Mouse (Mus musculus): ENCODE measurements around the gene Cxcr4. TPM values are rescaled to one million over a fixed set of nuclear protein-coding genes. Genes with fewer than 3 reads are reported as not detected.

The Cxcr4 gene
- 10 to 100 TPM in 1 of 2 experiments, 1 to 10 TPM in 1; 7.4 to 16.6 TPM for polyA plus RNA-seq (2017; shearing (Covaris generic))

GRCm38 (mm10) chr1:128592211-128592741 lies at the start of gene Cxcr4:
Gene Cxcr4 (minus strand): TSS chr1:128592293.
- peak; percentile 70 for ATAC-seq

GRCm38 (mm10) chr1:128639707-128640107 lies 47.6 kb upstream of the Cxcr4 start:
- no peak for ATAC-seq

GRCm38 (mm10) chr1:128637230-128637740 lies 45.2 kb upstream of the Cxcr4 start:
- ATAC-seq: no peak

GRCm38 (mm10) chr1:128636258-128637229 lies 44.5 kb upstream of the Cxcr4 start:
- ATAC-seq: no peak

GRCm38 (mm10) chr1:128633711-128634379 lies 41.8 kb upstream of the Cxcr4 start:
- no peak for ATAC-seq

- ATAC-seq: no peak
Observed at GRCm38 (mm10) chr1:128632522-128632921, 40.4 kb upstream of the Cxcr4 start.

- ATAC-seq: no peak
Observed at GRCm38 (mm10) chr1:128626144-128626678, 34.1 kb upstream of the Cxcr4 start.

- ATAC-seq: no peak
Observed at GRCm38 (mm10) chr1:128623594-128623887, 31.4 kb upstream of the Cxcr4 start.

- no peak for ATAC-seq
Observed at GRCm38 (mm10) chr1:128622867-128623593, 30.9 kb upstream of the Cxcr4 start.

- ATAC-seq: no peak
Observed at GRCm38 (mm10) chr1:128617654-128618310, 25.7 kb upstream of the Cxcr4 start.

- ATAC-seq: no peak
Observed at GRCm38 (mm10) chr1:128616586-128616985, 24.5 kb upstream of the Cxcr4 start.

- peak; percentile 30 for ATAC-seq
Observed at GRCm38 (mm10) chr1:128615459-128615806, 23.3 kb upstream of the Cxcr4 start.

GRCm38 (mm10) chr1:128614653-128615458 lies 22.8 kb upstream of the Cxcr4 start:
- ATAC-seq: peak; percentile 80

GRCm38 (mm10) chr1:128608119-128608518 lies 16.0 kb upstream of the Cxcr4 start:
- no peak for ATAC-seq

GRCm38 (mm10) chr1:128607423-128607822 lies 15.3 kb upstream of the Cxcr4 start:
- ATAC-seq: no peak

GRCm38 (mm10) chr1:128605794-128606193 lies 13.7 kb upstream of the Cxcr4 start:
- ATAC-seq: peak; percentile 91

- no peak for ATAC-seq
Observed at GRCm38 (mm10) chr1:128602688-128603385, 10.7 kb upstream of the Cxcr4 start.

- no peak for ATAC-seq
Observed at GRCm38 (mm10) chr1:128602018-128602687, 10.1 kb upstream of the Cxcr4 start.

- ATAC-seq: peak; percentile 33
Observed at GRCm38 (mm10) chr1:128601307-128601706, 9.2 kb upstream of the Cxcr4 start.

GRCm38 (mm10) chr1:128600549-128600948 lies 8.5 kb upstream of the Cxcr4 start:
- no peak for ATAC-seq

Measured in activated CD4-positive, CD25-positive, alpha-beta regulatory T cell, adult 4 months (primary cell).